Mouse (Mus musculus) liver, embryonic 14.5 days (tissue): ENCODE data around the gene Cpn1. TPM values are rescaled to one million over a fixed set of nuclear protein-coding genes. Genes with fewer than 3 reads are reported as not detected.

ENCODE experiments used
- ATAC-seq: fragments of 200-750 bp; cut with Nextera tagmentation; 2 replicates; pipeline ENCODE4 v1.8.0; 2017; ENCODE audit warnings: moderate number of reproducible peaks, mild to moderate bottlenecking, moderate library complexity; ENCODE audit not compliant: insufficient read depth
- DNase-seq, 3 experiments: peaks; one replicate each; pipeline ENCODE4 v3.0.0-alpha.2; 2012 to 2013; ENCODE audit warnings: low read depth in 3 of 3, low spot score in 3 of 3
- H3K27ac ChIP-seq: fragments of 300-500 bp; sonication (generic); 2 replicates; pipeline ENCODE4 v1.5.1; 2014; ENCODE audit warnings: moderate library complexity, mild to moderate bottlenecking, control low read depth, inconsistent platforms
- H3K27me3 ChIP-seq: fragments of 300-500 bp; sonication (generic); 2 replicates; pipeline ENCODE4 v1.6.1; 2014; ENCODE audit warnings: mild to moderate bottlenecking, low read length, moderate library complexity; ENCODE audit not compliant: control insufficient read depth, insufficient read depth
- H3K36me3 ChIP-seq: fragments of 300-500 bp; sonication (generic); replicated peaks from 2 replicates; pipeline ENCODE4 v1.6.1; 2014; ENCODE audit warnings: low read depth; ENCODE audit not compliant: control insufficient read depth, insufficient read depth
- H3K4me1 ChIP-seq, 2 experiments: fragments of 200-500 bp in 1 of 2; fragments of 300-500 bp in 1 of 2; sonication (generic) in 1 of 2; replicated peaks; 2 replicates each; pipeline ENCODE4 v1.6.1; 2012 to 2014; ENCODE audit warnings: antibody characterized with exemption in 1 of 2, inconsistent platforms in 1 of 2, low read length in 1 of 2; ENCODE audit not compliant: control insufficient read depth in 2 of 2, insufficient read depth in 2 of 2
- H3K4me2 ChIP-seq: fragments of 300-500 bp; sonication (generic); 2 replicates; pipeline ENCODE4 v1.6.1; 2014; ENCODE audit warnings: low read depth, mild to moderate bottlenecking, control low read depth, moderate library complexity
- H3K4me3 ChIP-seq, 2 experiments: fragments of 200-500 bp in 1 of 2; fragments of 300-500 bp in 1 of 2; sonication (generic) in 1 of 2; 2 replicates each; pipeline ENCODE4 v1.5.1; 2012 to 2014; ENCODE audit warnings: low read depth in 2 of 2, low read length in 2 of 2, mild to moderate bottlenecking in 2 of 2, control low read depth in 1 of 2, inconsistent platforms in 1 of 2, moderate library complexity in 1 of 2; ENCODE audit not compliant: insufficient read depth in 1 of 2
- H3K9ac ChIP-seq: fragments of 300-500 bp; sonication (generic); replicated peaks from 2 replicates; pipeline ENCODE4 v1.6.1; 2014; ENCODE audit warnings: mild to moderate bottlenecking, control low read depth, moderate library complexity
- H3K9me3 ChIP-seq: fragments of 300-500 bp; sonication (generic); 2 replicates; pipeline ENCODE4 v1.6.1; 2016; ENCODE audit warnings: low read length, mixed read lengths; ENCODE audit not compliant: control insufficient read depth
- CTCF ChIP-seq: IDR thresholded peaks from 2 replicates; pipeline ENCODE4 v1.5.1; 2016; ENCODE audit warnings: antibody characterized with exemption, low read depth, control low read depth
- EP300 ChIP-seq: IDR thresholded peaks from 2 replicates; pipeline ENCODE4 v1.6.1; 2016; ENCODE audit warnings: antibody characterized with exemption, low read depth
- WGBS: fragments of 180-500 bp; shearing (Covaris S2); extraction: QIAGEN DNeasy Blood & Tissue Kit; methylation state at CpG from one replicate; pipeline ENCODE4 v1.1.7; 2014; ENCODE audit not compliant: insufficient replicate concordance; 5-methylcytosine and 5-hydroxymethylcytosine counted together
- polyA plus RNA-seq, 2 experiments: library from polyadenylated mRNA; depleted of rRNA in 1 of 2; stranded (reverse) in 1 of 2; unstranded in 1 of 2; fragments of >200 nt; fragmentation: Nextera tagmentation in 1 of 2; extraction: Ambion mirVana in 1 of 2; gene quantifications; 2 replicates each; pipeline versions ENCODE4 v1.2.1 to v1.2.3; 2012 to 2014

Cpn1 gene
- 49.5 and 50.9 TPM in 2 replicates for polyA plus RNA-seq (2012; rRNA removed)
- 43.9 and 50.1 TPM in 2 replicates for polyA plus RNA-seq (2014; fragmentation: Nextera tagmentation; extraction: Ambion mirVana)

DNA sequence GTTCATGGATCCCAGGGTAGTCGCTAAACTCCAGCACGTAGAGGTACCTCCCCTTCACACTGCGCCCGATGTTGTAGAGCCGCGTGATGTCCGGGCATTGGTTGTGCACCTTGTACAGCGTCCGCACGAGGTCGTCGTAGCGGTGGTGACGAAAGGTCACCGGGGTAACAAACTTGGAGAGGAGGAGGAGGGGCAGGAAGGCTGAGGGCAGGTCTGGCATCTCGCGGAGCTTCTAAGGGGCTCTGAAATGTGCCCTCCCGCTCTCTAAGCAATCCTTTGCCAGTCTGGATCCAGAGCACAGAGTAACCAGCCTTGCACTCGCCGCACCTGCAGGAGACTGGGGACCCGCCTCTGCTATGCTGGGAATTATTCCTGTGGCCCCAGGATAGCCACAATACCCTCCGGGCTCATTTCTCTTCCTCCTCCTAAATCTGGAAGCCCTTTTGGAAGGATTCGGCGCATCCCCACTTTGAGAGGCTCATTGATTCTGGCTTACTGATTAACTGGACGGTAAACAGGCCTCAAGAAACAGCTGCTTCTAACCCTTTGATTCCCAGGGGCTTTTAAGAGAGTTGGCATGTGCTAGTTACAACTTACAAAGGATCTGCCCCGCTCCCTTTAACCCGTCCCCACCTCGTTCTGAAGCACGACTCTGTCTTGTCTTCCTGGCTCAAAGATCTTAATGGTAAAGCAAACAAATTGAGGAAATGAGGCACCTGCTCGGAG lies at the start of gene Cpn1:
TSS of gene Cpn1 (minus strand) at position 488 of the 726 bp plus-strand sequence.
- ATAC-seq (peak; percentile 71), DNase-seq (peak; percentile 17 to 34 (median 27))
- peak within 1 kb of the TSS; percentile 43 to 44 for H3K4me3 ChIP-seq
- H3K36me3 ChIP-seq: no peaks in the 10 kb centered on the region
- 24% methylated on average over 30 of the region's 30 CpGs for WGBS
- H3K27ac ChIP-seq: no peak within 1 kb of the TSS
- H3K4me2 ChIP-seq: peak within 1 kb of the TSS; percentile 11
- H3K9ac ChIP-seq: no peak within 1 kb of the TSS
- no peak for TF ChIP-seq CTCF
- no peaks in the 10 kb centered on the region; the same call in 1 of the 2 replicates for H3K27me3 ChIP-seq
- peaks cover 0 to 3% of the 10 kb centered on the region in 2 experiments; a peak in 2 of 4 replicates for H3K4me1 ChIP-seq
- H3K9me3 ChIP-seq: no peaks in the 10 kb centered on the region

DNA sequence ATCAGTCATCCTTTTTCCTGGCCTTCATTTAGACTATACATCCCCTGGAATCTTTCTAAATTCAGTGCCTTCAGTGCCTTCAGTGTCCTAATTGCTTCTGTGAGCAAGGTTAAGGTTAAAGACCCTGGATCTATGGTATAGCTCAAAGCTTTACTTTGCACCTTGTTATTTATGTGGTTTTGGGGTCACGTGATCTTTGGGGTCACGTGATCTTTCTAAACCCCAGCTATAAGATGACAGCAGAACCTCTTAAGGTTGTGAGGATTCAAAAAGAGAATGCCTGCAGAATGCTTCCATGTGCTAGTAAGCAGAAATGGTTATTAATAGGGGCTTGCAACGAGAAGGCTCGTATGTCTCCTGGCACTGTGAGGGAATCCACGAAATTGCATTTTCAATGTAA lies 47.0 kb upstream of the Cpn1 start:
- H3K4me2 ChIP-seq: no peak overlapping the region
- TF ChIP-seq EP300: no peak
- TF ChIP-seq CTCF: no peak
- 72% methylated on average over 5 of the region's 5 CpGs for WGBS
- ATAC-seq: no peak
- no peak overlapping the region for H3K9ac ChIP-seq
- H3K4me1 ChIP-seq: peaks cover 0 to 6% of the 10 kb centered on the region in 2 experiments; a peak in 1 of 4 replicates
- H3K27ac ChIP-seq: no peak overlapping the region
- no peak overlapping the region for H3K4me3 ChIP-seq
- no peaks in the 10 kb centered on the region; the same call in 1 of the 2 replicates for H3K36me3 ChIP-seq
- no peaks in the 10 kb centered on the region for H3K9me3 ChIP-seq
- no peaks in the 10 kb centered on the region for H3K27me3 ChIP-seq
- DNase-seq: no peak

GRCm38 (mm10) chr19:44032046-44032744 lies 45.8 kb upstream of the Cpn1 start:
- H3K27ac ChIP-seq: no peak overlapping the region
- H3K9ac ChIP-seq: no peak overlapping the region
- H3K4me1 ChIP-seq: peaks cover 0 to 6% of the 10 kb centered on the region in 2 experiments; a peak in 1 of 4 replicates
- no peaks in the 10 kb centered on the region; the same call in 1 of the 2 replicates for H3K36me3 ChIP-seq
- TF ChIP-seq CTCF: no peak
- TF ChIP-seq EP300: no peak
- no peak for DNase-seq
- no peak for ATAC-seq
- no peak overlapping the region for H3K4me3 ChIP-seq
- H3K9me3 ChIP-seq: no peaks in the 10 kb centered on the region
- 69% methylated on average over 11 of the region's 11 CpGs for WGBS
- H3K4me2 ChIP-seq: no peak overlapping the region
- no peaks in the 10 kb centered on the region for H3K27me3 ChIP-seq

DNA sequence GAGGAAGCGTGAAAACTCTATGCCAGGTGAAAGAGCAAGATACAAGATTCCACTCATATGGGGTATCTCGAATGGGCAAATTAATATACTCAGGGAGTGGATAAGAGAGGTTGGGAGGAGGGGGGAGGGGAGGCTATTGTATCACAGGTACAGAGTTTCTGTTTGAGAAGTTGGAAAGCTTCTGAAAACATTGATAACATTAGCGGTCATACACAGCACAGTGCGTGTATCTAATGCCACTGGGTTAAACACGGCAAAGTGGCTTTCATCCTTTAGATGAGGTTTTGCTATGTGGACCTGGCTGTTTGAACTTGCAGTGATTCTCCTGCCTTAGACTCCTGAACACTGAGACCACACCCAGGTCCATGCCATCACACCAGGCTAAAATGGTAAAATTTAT lies 43.7 kb upstream of the Cpn1 start:
- TF ChIP-seq CTCF: no peak
- TF ChIP-seq EP300: no peak
- Histone ChIP-seq H3K4me2 (no peak overlapping the region), H3K4me1 (peaks cover 0 to 6% of the 10 kb centered on the region in 2 experiments; a peak in 2 of 4 replicates), H3K9ac (no peak overlapping the region), H3K36me3 (no peaks in the 10 kb centered on the region), H3K4me3 (no peak overlapping the region), H3K27ac (no peak overlapping the region), H3K27me3 (no peaks in the 10 kb centered on the region), H3K9me3 (no peaks in the 10 kb centered on the region)
- ATAC-seq (no peak), DNase-seq (no peak)
- 68% methylated on average over 5 of the region's 5 CpGs for WGBS

- 57% methylated on average over 8 of the region's 8 CpGs for WGBS
- Histone ChIP-seq H3K9me3 (no peaks in the 10 kb centered on the region), H3K27me3 (no peaks in the 10 kb centered on the region), H3K4me3 (no peak within 1 kb of the TSS), H3K36me3 (no peaks in the 10 kb centered on the region), H3K9ac (no peak within 1 kb of the TSS), H3K4me2 (0 out of 2 replicates have a peak within 1 kb of the TSS, but pooled peaks have one; percentile 11), H3K4me1 (peaks cover 0 to 10% of the 10 kb centered on the region in 2 experiments; a peak in 2 of 4 replicates), H3K27ac (no peak within 1 kb of the TSS)
- TF ChIP-seq CTCF (no peak), EP300 (no peak)
- no peak for ATAC-seq
- DNase-seq: no peak
These were observed 42.6 kb upstream of the Cpn1 start, which contains the start of gene Cyp2c23 for GRCm38 (mm10) chr19:44028972-44029371. Gene Cyp2c23 (minus strand): TSS chr19:44029208.
